Mouse (Mus musculus) layer of hippocampus, adult 11-12 months (tissue): ENCODE results near the gene Mettl5.
A peak's percentile ranks its signal among the peaks of the same experiment; 100 is the strongest.
"Not testable (repeated sequence)": the region's sequence is repeated elsewhere in the genome, so short reads cannot be mapped to it uniquely, and the experiment has no call there.

ENCODE experiments used
- DNase-seq: peaks from one replicate; pipeline ENCODE4 v3.0.0; 2022; ENCODE audit warnings: low spot score

Mettl5 gene

GRCm38 (mm10) chr2:69885451-69886305 is at the start of gene Mettl5:
Gene Mettl5, minus strand, starts transcription at chr2:69885615.
- DNase-seq, result peak; percentile 90

GRCm38 (mm10) chr2:69924943-69925342 is 39.5 kb upstream of the Mettl5 start:
- no peak for DNase-seq

GRCm38 (mm10) chr2:69917301-69917700 is 31.9 kb upstream of the Mettl5 start:
- no peak for DNase-seq

GRCm38 (mm10) chr2:69912801-69913200 is 27.4 kb upstream of the Mettl5 start:
- DNase-seq, result no peak

- not testable (repeated sequence) for DNase-seq
Observed at GRCm38 (mm10) chr2:69907394-69907793, 22.0 kb upstream of the Mettl5 start.

GRCm38 (mm10) chr2:69903541-69903940 is 18.1 kb upstream of the Mettl5 start:
- DNase-seq, result no peak

- DNase-seq, result peak; percentile 51
Observed at GRCm38 (mm10) chr2:69897618-69898575, 12.5 kb upstream of the Mettl5 start.

- DNase-seq, result peak; percentile 97
Observed at GRCm38 (mm10) chr2:69897039-69897617, 11.7 kb upstream of the Mettl5 start, which contains the start of gene Ubr3. Gene Ubr3, plus strand, starts transcription at chr2:69897246.

GRCm38 (mm10) chr2:69896224-69896581 is 10.8 kb upstream of the Mettl5 start:
- no peak for DNase-seq

GRCm38 (mm10) chr2:69895502-69896223 is 10.2 kb upstream of the Mettl5 start:
- no peak for DNase-seq

- DNase-seq, result no peak
Observed at GRCm38 (mm10) chr2:69893891-69894290, 8.5 kb upstream of the Mettl5 start.

- DNase-seq, result no peak
Observed at GRCm38 (mm10) chr2:69893145-69893544, 7.7 kb upstream of the Mettl5 start.

- DNase-seq, result no peak
Observed at GRCm38 (mm10) chr2:69890843-69891242, 5.4 kb upstream of the Mettl5 start.

- DNase-seq, result no peak
Observed at GRCm38 (mm10) chr2:69888957-69889356, 3.5 kb upstream of the Mettl5 start.

- no peak for DNase-seq
Observed at GRCm38 (mm10) chr2:69885050-69885449, 365 bp downstream of the Mettl5 start.

- no peak for DNase-seq
Observed at GRCm38 (mm10) chr2:69884581-69884980, 834 bp downstream of the Mettl5 start.

GRCm38 (mm10) chr2:69883990-69884391 is 1.4 kb downstream of the Mettl5 start:
- no peak for DNase-seq

- DNase-seq, result no peak
Observed at GRCm38 (mm10) chr2:69862117-69862657, 23.2 kb downstream of the Mettl5 start.

GRCm38 (mm10) chr2:69861485-69862091 is 23.8 kb downstream of the Mettl5 start, which contains the start of gene Ssb:
Gene Ssb, plus strand, starts transcription at chr2:69861562.
- DNase-seq, result peak; percentile 93

- no peak for DNase-seq
Observed at GRCm38 (mm10) chr2:69860972-69861452, 24.4 kb downstream of the Mettl5 start.

GRCm38 (mm10) chr2:69857882-69858281 is 27.5 kb downstream of the Mettl5 start:
- no peak for DNase-seq
